Mouse (Mus musculus): Measurements from ENCODE around the gene Tnks1bp1.

The Tnks1bp1 gene

GRCm38 (mm10) chr2:85037047-85038026 is 10.5 kb upstream of the Tnks1bp1 start, which contains the start of the genes Ssrp1 and P2rx3:
Ssrp1 (plus strand) TSS chr2:85037234.
P2rx3 (minus strand) TSS chr2:85037462.
- DNase-seq (ENCODE audit: low read depth in 2 of 2, low spot score in 2 of 2) = peak; percentile 87

GRCm38 (mm10) chr2:85038336-85038735 is 9.5 kb upstream of the Tnks1bp1 start:
- no peak for DNase-seq (ENCODE audit: low read depth in 2 of 2, low spot score in 2 of 2)

DNA sequence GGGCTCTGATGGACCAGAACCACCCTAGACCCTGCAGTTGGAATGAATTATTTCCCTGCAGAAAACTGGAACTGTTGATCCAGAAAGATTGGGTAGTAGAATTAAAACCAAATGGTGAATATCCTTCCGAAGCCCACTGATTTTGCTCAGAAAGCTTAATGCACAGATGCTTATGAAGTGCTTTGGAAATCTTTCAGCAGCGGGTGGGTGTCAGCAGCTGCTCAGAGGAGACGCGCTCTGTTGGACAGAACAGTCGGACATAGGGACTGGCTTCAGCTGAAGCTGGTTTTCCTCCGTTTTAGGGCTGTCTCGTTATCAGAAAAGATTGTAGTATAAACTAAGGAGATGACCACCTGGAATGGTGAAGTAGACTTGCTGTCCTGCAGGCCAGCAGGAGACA is 4.2 kb upstream of the Tnks1bp1 start:
- DNase-seq (ENCODE audit: low read depth in 2 of 2, low spot score in 2 of 2) = no peak

DNA sequence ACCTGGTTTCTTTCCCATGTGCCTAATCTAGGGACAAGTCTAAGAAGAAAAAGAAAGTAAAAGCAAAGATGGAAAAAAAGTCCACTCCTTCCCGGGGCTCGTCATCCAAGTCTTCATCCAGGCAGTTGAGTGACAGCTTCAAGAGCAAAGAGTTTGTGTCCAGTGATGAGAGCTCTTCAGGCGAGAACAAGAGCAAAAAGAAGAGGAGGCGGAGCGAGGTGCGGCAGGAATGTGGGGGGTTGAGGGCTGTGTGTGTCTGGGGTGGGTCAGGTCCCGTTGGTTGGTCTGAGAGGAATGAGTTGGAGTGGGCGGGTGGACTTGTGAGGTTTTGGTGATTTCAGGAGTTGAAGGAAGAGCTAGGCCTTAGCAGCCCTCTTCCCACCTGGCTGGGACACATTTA is 1.6 kb upstream of the Tnks1bp1 start:
- DNase-seq (ENCODE audit: low read depth in 2 of 2, low spot score in 2 of 2) = no peak

DNA sequence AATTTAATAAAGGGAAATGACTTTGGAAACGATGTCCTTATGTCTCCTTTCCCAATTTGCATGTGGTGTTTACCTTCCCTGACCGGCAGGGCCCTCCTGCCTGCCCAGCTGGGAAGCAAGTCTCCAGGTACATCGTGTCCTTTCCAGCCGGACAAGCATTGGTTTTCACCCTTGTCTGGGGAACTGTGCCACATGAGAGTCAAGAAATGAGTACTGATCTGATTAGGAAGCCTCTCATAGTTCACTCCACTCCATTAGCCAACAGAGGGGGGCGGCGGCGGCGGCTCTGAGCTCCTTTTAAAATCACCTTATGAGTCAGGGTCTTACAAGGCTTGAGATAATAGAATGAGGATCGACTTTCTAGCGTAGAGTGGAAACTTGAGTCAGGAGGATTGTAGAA is 741 bp upstream of the Tnks1bp1 start:
- DNase-seq (ENCODE audit: low read depth in 2 of 2, low spot score in 2 of 2) = no peak

DNA sequence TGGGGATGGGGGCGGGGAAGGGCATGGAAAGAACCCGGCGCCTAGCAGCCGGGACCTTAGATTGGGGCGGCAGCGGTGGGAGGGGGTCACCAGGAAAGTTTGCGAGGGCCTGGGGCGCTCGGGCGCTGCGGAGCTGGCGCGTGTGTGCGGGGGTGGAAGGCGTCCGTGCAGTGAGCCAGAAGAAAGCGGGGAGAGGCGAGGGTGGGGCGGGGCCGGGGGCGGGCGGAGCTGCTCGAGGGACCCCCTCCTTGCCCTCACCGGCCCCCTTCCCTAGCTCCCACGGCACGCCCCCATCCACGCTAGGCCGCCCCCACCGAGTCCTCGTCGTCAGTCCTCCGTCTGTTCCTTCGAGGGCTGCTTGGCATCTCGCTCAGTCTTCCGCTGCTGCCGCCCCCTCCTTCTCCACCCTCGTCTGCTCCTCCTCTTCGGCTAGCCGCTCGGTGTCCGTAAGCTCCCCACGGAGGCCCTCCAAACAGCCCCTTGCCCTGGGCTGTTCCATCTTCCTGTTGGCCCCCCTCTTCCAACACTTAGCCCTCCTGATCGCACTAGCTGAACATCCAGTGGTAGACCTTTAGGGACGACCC is 438 bp downstream of the Tnks1bp1 start:
- peak; percentile 41 to 54 for DNase-seq (ENCODE audit: low read depth in 2 of 2, low spot score in 2 of 2)

DNA sequence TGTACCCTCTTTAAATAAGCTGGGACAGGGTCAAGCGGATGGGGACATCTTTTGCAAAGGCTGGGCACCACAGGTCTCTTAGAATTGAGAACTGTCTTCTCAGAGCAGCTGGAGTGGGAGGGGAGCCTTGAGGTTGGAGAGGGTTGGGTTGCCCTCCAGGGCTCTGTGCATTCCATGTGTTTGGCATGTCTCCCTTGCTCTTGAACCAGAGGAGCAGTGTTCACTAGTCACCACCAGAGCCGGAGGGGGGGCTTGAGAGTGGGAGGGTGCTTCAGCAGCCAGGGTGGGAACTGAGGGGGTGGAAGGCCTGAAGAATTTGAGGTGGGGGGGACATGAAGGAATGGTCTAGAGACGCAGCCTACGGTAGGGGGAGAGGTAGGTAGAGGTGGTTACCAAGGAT is 1.5 kb downstream of the Tnks1bp1 start:
- DNase-seq (ENCODE audit: low read depth in 2 of 2, low spot score in 2 of 2) = no peak

GRCm38 (mm10) chr2:85050001-85050634 is 2.3 kb downstream of the Tnks1bp1 start:
- DNase-seq (ENCODE audit: low read depth in 2 of 2, low spot score in 2 of 2) = no peak

DNA sequence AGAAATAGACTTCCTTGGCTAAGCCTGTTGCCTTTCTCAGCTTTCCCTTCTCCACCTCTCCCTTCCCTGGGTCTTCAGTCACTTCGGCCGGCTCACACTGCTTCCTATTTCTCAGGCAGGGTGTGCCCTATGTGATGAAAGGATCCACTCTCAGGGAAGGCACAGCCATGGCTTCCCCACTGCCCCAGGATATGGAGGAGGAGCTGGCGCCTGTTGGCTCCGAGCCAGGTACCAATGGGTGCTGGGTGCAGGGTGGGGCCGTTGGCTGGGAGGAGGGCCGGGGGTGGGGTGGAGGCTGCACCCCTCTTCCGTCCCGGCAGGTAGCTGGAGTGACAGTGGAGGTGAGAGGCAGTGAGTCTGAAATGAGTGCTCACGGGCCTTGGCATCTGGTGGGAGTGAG is 2.9 kb downstream of the Tnks1bp1 start:
- no peak for DNase-seq (ENCODE audit: low read depth in 2 of 2, low spot score in 2 of 2)

DNA sequence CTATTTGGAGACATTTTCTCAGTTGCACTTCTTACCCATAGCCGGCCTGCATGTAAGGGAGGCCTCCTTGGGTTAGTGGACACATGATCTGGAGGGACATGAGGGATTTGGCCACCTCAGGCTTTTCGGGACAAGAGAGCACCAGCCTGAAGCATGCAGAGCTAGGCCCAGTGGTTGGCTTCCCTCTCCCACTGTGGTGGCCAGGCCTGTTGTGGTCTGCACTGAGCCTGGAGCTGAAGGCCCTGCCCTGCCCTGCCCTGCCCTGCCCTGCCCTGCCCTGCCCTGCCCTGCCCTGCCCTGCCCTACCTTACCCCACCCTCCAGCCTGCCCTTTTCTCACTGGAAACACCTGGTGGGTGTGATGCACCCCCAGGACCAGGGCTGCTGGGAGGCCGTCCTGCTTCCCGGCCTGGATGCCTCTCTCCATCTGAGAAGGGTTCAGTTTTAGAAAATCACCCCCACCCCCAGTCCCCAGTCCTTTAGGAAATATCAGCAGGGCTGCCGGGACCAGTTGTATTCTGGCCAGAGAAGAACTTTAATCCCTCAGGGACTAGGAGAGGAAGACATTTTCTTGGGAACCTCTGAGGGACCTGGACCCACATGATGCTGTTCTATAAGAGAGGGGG is 5.5 kb downstream of the Tnks1bp1 start:
- no peak for DNase-seq (ENCODE audit: low read depth in 2 of 2, low spot score in 2 of 2)

GRCm38 (mm10) chr2:85056711-85057110 is 8.9 kb downstream of the Tnks1bp1 start:
- no peak for DNase-seq (ENCODE audit: low read depth in 2 of 2, low spot score in 2 of 2)

GRCm38 (mm10) chr2:85059677-85060076 is 11.9 kb downstream of the Tnks1bp1 start:
- DNase-seq (ENCODE audit: low read depth in 2 of 2, low spot score in 2 of 2) = no peak

- no peak for DNase-seq (ENCODE audit: low read depth in 2 of 2, low spot score in 2 of 2)
Observed at GRCm38 (mm10) chr2:85060591-85061060, 12.8 kb downstream of the Tnks1bp1 start.

DNA sequence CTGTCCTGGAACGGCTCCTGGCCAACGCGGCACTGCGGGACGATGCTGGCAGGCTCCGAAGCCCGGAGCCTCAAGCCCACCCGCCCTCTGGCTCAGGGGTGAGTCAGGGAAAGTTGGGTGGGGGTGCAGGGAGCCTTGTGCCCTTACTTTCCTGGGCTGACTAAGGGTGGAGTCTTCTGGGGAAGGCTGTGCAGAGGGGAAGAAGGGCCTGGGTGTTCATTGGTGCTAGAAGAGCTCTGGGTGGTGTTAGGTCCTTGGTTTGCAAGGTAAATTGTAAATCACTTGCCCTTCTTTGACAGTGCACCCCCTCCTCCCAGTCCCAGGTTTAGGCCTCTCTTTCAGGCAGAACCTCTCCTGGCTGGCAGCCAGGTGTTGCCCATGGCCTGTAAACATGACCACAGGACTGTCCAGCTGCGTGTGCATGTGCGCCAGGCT is 13.3 kb downstream of the Tnks1bp1 start:
- DNase-seq (ENCODE audit: low read depth in 2 of 2, low spot score in 2 of 2) = no peak

- DNase-seq (ENCODE audit: low read depth in 2 of 2, low spot score in 2 of 2) = no peak
Observed at GRCm38 (mm10) chr2:85065141-85065875, 17.5 kb downstream of the Tnks1bp1 start.

GRCm38 (mm10) chr2:85066937-85067336 is 19.1 kb downstream of the Tnks1bp1 start:
- DNase-seq (ENCODE audit: low read depth in 2 of 2, low spot score in 2 of 2) = no peak

DNA sequence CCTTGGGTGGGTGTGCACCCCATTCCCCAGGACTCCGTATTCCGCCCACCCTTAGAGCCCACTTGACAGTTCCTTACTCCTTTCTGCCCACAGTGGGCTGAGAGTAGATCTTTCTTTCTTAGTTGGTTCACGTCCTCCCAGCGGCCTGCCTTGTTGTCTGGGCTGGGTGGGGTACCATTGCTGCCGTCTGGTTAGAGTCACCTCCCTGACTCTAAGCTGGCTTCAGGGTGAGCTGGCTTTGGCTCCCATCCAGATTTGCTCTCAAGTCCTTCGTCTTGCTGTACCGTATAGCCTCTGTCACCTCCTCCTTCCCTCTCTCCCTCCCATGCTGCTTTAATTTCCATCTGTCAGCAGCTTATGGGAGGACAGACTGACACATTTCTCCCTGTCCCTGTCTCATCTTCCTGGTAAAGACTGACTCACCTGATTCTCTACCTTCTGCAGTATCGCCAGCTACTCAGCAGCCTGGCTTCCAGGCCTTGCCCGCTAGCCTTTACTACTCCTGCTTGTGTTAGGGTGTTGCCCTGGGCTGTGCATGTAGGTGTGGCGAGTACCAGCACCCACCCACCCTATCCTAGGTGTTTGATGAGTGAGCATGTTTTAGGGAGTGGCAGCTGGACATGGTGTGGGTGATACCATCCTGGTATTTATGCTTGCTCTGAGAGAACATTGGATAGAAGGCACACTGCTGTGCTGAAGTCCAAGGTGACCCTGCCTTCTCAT is 20.2 kb downstream of the Tnks1bp1 start:
- DNase-seq (ENCODE audit: low read depth in 2 of 2, low spot score in 2 of 2) = no peak

DNA sequence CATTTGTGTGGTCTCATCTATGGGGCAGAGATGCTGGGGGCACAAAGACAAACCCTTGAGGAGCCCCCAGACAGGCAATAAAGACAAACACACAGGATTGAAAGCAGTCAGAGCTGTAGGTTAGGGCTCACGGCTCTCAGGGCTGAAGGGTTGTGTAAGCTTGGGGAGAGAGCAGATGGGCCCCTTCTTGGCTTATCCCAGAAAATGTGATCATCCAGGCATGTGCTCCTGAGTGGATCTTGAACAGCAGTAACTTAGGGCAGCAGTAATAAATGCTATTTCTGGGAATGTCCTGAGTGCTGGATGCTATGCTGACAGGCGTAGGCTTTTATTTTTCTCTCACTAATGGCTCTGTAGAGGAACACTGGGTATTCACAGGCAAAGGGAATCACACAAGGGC is 20.8 kb downstream of the Tnks1bp1 start:
- no peak for DNase-seq (ENCODE audit: low read depth in 2 of 2, low spot score in 2 of 2)

DNA sequence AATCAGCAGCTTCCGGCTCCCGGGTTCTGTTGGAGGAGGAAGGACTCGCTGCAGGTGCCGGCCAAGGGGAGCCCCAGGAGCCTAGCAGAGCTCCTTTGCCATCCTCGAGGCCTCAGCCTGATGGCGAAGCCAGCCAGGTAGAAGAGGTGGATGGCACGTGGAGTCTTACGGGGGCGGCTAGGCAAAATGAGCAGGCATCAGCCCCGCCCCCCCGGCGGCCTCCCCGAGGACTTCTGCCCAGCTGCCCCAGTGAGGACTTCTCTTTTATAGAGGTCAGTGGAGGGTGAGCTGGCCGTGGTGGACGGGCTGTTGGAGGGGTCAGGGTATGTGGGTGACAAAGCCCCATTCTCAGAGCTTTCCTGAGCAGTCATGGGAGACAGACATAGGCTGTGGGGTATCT is 22.3 kb downstream of the Tnks1bp1 start:
- no peak for DNase-seq (ENCODE audit: low read depth in 2 of 2, low spot score in 2 of 2)

DNA sequence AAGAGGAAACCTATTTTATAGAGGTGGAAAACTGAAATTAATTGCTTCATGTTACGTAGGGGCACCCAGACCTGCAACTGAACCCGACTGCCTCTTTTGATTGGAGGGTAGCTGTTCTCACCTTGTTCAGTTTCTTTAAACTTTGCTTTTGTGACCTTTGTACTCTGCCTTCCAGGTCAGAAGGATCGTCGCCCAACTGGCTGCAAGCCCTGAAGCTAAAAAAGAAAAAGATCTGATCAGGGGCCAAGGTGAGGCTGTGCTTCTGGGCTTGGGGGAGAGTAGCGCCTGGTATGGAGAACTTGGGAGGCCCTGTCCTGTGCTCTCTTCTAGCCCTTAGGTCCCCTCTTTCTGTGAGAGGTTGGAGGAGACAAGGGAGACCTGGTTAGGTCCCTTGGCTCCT is 24.1 kb downstream of the Tnks1bp1 start:
- no peak for DNase-seq (ENCODE audit: low read depth in 2 of 2, low spot score in 2 of 2)

Data from CD8-positive naive resting alpha-beta T cell, adult 2 months (primary cell).